Mouse (Mus musculus): Measurements from ENCODE around the gene Rab6a. TPM values are rescaled to one million over a fixed set of nuclear protein-coding genes. Genes with fewer than 3 reads are reported as not detected.

The Rab6a gene
- polyA plus RNA-seq, 1 experiment from 2014 or later: 300 TPM

- DNase-seq: no peak
- H3K27me3 ChIP-seq (ENCODE audit: control insufficient read depth, insufficient read depth, low read length): no peaks in the 10 kb centered on the region
- H3K9me3 ChIP-seq (ENCODE audit: control insufficient read depth, low read length): no peaks in the 10 kb centered on the region
- no peak overlapping the region for H3K4me2 ChIP-seq (ENCODE audit: low read length)
- no peak overlapping the region for H3K4me3 ChIP-seq (replicated peaks; ENCODE audit: low read depth, low read length)
- H3K4me1 ChIP-seq (ENCODE audit: control insufficient read depth, insufficient read depth, low read length): peaks cover 6% of the 10 kb centered on the region; the same call in 1 of the 2 replicates
- WGBS: 89% methylated on average over 7 of the region's 7 CpGs
- no peak overlapping the region for H3K27ac ChIP-seq (replicated peaks; ENCODE audit: low read depth, low read length)
- no peak overlapping the region for H3K9ac ChIP-seq (replicated peaks; ENCODE audit: low read length)
- ATAC-seq (ENCODE audit: low FRiP score, low TSS enrichment): no peak
- H3K36me3 ChIP-seq (ENCODE audit: control insufficient read depth, insufficient read depth, low read length): no peaks in the 10 kb centered on the region
Observed at GRCm38 (mm10) chr7:100661264-100661663, 54.1 kb downstream of the Rab6a start.

DNA sequence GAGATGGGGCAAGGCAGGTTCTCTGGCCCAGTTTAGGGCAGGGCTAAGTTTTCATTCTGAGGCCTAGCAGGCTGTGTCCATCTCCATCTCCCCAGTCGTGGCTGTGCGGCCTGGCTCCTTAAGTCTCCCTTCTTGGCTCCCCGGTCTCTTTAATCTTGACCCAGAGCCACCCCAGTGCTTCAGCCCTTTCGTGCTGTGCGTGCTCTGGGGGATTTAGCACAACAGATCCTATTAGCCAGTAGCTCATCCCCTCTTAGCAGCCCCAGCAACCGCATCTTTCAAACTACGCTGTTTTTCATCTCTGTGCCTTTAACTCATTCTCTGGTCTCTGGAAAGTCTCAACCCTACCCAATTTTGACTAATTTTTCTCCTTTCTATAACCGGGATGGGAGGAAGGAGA lies 55.0 kb downstream of the Rab6a start, which contains the start of gene Plekhb1:
TSS of gene Plekhb1 (minus strand) at position 184 of the 400 bp plus-strand sequence.
- ATAC-seq (ENCODE audit: low FRiP score, low TSS enrichment) (no peak), DNase-seq (no peak)
- 0 out of 2 replicates have a peak within 1 kb of the TSS, but pooled peaks have one; percentile 0 for H3K27ac ChIP-seq (replicated peaks; ENCODE audit: low read depth, low read length)
- H3K9ac ChIP-seq (replicated peaks; ENCODE audit: low read length): no peak within 1 kb of the TSS; the same call in 1 of the 2 replicates
- peak within 1 kb of the TSS; percentile 35 for H3K4me2 ChIP-seq (ENCODE audit: low read length)
- H3K4me3 ChIP-seq (replicated peaks; ENCODE audit: low read depth, low read length): no peak within 1 kb of the TSS
- WGBS: 42% methylated on average over 8 of the region's 8 CpGs
- peaks cover 6% of the 10 kb centered on the region; the same call in 1 of the 2 replicates for H3K4me1 ChIP-seq (ENCODE audit: control insufficient read depth, insufficient read depth, low read length)
- H3K36me3 ChIP-seq (ENCODE audit: control insufficient read depth, insufficient read depth, low read length): no peaks in the 10 kb centered on the region
- H3K27me3 ChIP-seq (ENCODE audit: control insufficient read depth, insufficient read depth, low read length): no peaks in the 10 kb centered on the region
- no peaks in the 10 kb centered on the region for H3K9me3 ChIP-seq (ENCODE audit: control insufficient read depth, low read length)

- ATAC-seq (ENCODE audit: low FRiP score, low TSS enrichment) (peak; percentile 76), DNase-seq (peak; percentile 95)
- WGBS: 2% methylated on average over 13 of the region's 13 CpGs
- Histone ChIP-seq H3K36me3 (ENCODE audit: control insufficient read depth, insufficient read depth, low read length) (no peaks in the 10 kb centered on the region), H3K4me1 (ENCODE audit: control insufficient read depth, insufficient read depth, low read length) (peaks cover 6% of the 10 kb centered on the region; the same call in 1 of the 2 replicates), H3K4me3 (replicated peaks; ENCODE audit: low read depth, low read length) (no peak overlapping the region), H3K9me3 (ENCODE audit: control insufficient read depth, low read length) (no peaks in the 10 kb centered on the region), H3K9ac (replicated peaks; ENCODE audit: low read length) (peak overlapping the region; percentile 34; the same call in 1 of the 2 replicates), H3K27me3 (ENCODE audit: control insufficient read depth, insufficient read depth, low read length) (no peaks in the 10 kb centered on the region), H3K27ac (replicated peaks; ENCODE audit: low read depth, low read length) (0 out of 2 replicates have a peak overlapping the region, but pooled peaks have one; percentile 0), H3K4me2 (ENCODE audit: low read length) (peak overlapping the region; percentile 35)
Observed at GRCm38 (mm10) chr7:100663190-100663589, 56.0 kb downstream of the Rab6a start.

- WGBS: 48% methylated on average over 11 of the region's 11 CpGs
- no peak for ATAC-seq (ENCODE audit: low FRiP score, low TSS enrichment)
- peak overlapping the region; percentile 35 for H3K4me2 ChIP-seq (ENCODE audit: low read length)
- peaks cover 6% of the 10 kb centered on the region; the same call in 1 of the 2 replicates for H3K4me1 ChIP-seq (ENCODE audit: control insufficient read depth, insufficient read depth, low read length)
- DNase-seq: no peak
- no peaks in the 10 kb centered on the region for H3K36me3 ChIP-seq (ENCODE audit: control insufficient read depth, insufficient read depth, low read length)
- H3K9ac ChIP-seq (replicated peaks; ENCODE audit: low read length): peak overlapping the region; percentile 34; the same call in 1 of the 2 replicates
- H3K27me3 ChIP-seq (ENCODE audit: control insufficient read depth, insufficient read depth, low read length): no peaks in the 10 kb centered on the region
- 0 out of 2 replicates have a peak overlapping the region, but pooled peaks have one; percentile 0 for H3K27ac ChIP-seq (replicated peaks; ENCODE audit: low read depth, low read length)
- no peaks in the 10 kb centered on the region for H3K9me3 ChIP-seq (ENCODE audit: control insufficient read depth, low read length)
- H3K4me3 ChIP-seq (replicated peaks; ENCODE audit: low read depth, low read length): no peak overlapping the region
Observed at GRCm38 (mm10) chr7:100663729-100664304, 56.6 kb downstream of the Rab6a start.

DNA sequence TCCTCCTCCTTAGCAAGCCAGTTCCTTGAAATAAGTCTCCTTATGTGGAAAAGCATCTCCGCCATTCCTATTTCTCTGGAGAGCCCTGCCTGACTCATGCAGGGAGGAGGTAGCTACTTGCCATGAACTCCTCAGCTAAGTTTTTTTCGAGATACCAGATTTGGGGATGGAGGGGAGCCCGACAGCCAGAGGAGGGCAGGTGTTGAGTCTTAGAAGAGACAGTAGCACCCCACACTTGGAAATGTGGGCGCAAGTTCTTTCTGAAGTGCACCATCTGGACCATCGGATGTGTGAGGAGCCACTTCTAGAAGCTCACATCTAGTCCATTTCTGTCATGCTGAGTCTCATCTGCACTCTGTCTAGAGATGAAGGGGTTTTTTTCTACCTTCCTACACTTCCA lies 63.4 kb downstream of the Rab6a start:
- Histone ChIP-seq H3K9ac (replicated peaks; ENCODE audit: low read length) (no peak overlapping the region), H3K4me1 (ENCODE audit: control insufficient read depth, insufficient read depth, low read length) (no peaks in the 10 kb centered on the region), H3K27ac (replicated peaks; ENCODE audit: low read depth, low read length) (no peak overlapping the region), H3K4me2 (ENCODE audit: low read length) (no peak overlapping the region), H3K36me3 (ENCODE audit: control insufficient read depth, insufficient read depth, low read length) (no peaks in the 10 kb centered on the region), H3K4me3 (replicated peaks; ENCODE audit: low read depth, low read length) (no peak overlapping the region), H3K9me3 (ENCODE audit: control insufficient read depth, low read length) (no peaks in the 10 kb centered on the region), H3K27me3 (ENCODE audit: control insufficient read depth, insufficient read depth, low read length) (no peaks in the 10 kb centered on the region)
- WGBS: 92% methylated on average over 5 of the region's 5 CpGs
- ATAC-seq (ENCODE audit: low FRiP score, low TSS enrichment) (no peak), DNase-seq (no peak)

DNA sequence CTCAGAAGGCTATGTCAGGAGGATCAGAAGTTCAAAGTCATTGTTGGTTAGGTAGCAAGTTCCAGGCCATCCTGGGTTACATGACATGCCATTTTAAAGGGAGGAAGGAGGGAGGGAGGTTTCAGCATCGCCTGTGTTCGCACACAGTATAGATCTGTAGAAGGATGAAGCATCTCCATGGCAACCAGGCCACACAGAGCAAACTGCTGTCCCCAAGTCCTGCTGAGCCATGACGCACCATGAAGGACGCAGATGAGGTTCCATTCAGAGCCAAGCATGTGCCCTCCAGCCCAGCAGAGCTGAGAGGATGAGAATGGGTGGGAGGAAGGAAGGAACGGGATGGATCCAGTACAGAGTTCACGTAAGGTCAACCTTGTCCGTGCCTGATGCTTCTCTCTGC lies 66.2 kb downstream of the Rab6a start:
- Histone ChIP-seq H3K36me3 (ENCODE audit: control insufficient read depth, insufficient read depth, low read length) (no peaks in the 10 kb centered on the region), H3K9me3 (ENCODE audit: control insufficient read depth, low read length) (no peaks in the 10 kb centered on the region), H3K4me2 (ENCODE audit: low read length) (no peak overlapping the region), H3K9ac (replicated peaks; ENCODE audit: low read length) (no peak overlapping the region), H3K4me1 (ENCODE audit: control insufficient read depth, insufficient read depth, low read length) (no peaks in the 10 kb centered on the region), H3K27me3 (ENCODE audit: control insufficient read depth, insufficient read depth, low read length) (no peaks in the 10 kb centered on the region), H3K27ac (replicated peaks; ENCODE audit: low read depth, low read length) (no peak overlapping the region), H3K4me3 (replicated peaks; ENCODE audit: low read depth, low read length) (no peak overlapping the region)
- WGBS: 35% methylated on average over 7 of the region's 7 CpGs
- DNase-seq: no peak
- no peak for ATAC-seq (ENCODE audit: low FRiP score, low TSS enrichment)

GRCm38 (mm10) chr7:100674941-100675340 lies 67.7 kb downstream of the Rab6a start:
- H3K36me3 ChIP-seq (ENCODE audit: control insufficient read depth, insufficient read depth, low read length): no peaks in the 10 kb centered on the region
- ATAC-seq (ENCODE audit: low FRiP score, low TSS enrichment): no peak
- 89% methylated on average over 2 of the region's 2 CpGs for WGBS
- no peak overlapping the region for H3K27ac ChIP-seq (replicated peaks; ENCODE audit: low read depth, low read length)
- H3K4me3 ChIP-seq (replicated peaks; ENCODE audit: low read depth, low read length): no peak overlapping the region
- no peak overlapping the region for H3K4me2 ChIP-seq (ENCODE audit: low read length)
- DNase-seq: no peak
- no peak overlapping the region for H3K9ac ChIP-seq (replicated peaks; ENCODE audit: low read length)
- no peaks in the 10 kb centered on the region for H3K27me3 ChIP-seq (ENCODE audit: control insufficient read depth, insufficient read depth, low read length)
- no peaks in the 10 kb centered on the region for H3K4me1 ChIP-seq (ENCODE audit: control insufficient read depth, insufficient read depth, low read length)
- no peaks in the 10 kb centered on the region for H3K9me3 ChIP-seq (ENCODE audit: control insufficient read depth, low read length)

DNA sequence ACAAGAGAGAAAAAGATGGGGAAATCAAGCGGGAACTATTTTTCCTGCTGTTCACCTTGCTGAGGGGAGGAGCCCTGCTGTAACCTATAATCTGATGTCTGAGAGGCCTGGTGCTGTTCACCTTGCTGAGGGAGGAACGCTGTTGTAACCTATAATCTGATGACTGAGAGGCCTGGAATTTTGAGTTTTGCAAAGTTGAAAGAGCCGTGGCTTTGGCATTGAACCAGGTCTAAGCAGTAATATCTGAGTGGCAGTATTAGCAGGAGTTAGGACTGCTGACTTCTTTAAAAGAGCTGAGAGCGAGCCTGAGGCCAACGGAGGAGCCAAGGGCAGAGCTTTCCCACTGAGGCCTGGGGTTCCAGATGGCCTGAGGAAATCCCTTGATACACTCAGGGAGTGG lies 70.8 kb downstream of the Rab6a start:
- H3K27ac ChIP-seq (replicated peaks; ENCODE audit: low read depth, low read length): no peak overlapping the region
- 88% methylated on average over 5 of the region's 5 CpGs for WGBS
- H3K4me2 ChIP-seq (ENCODE audit: low read length): no peak overlapping the region
- no peak overlapping the region for H3K4me3 ChIP-seq (replicated peaks; ENCODE audit: low read depth, low read length)
- ATAC-seq (ENCODE audit: low FRiP score, low TSS enrichment) (no peak), DNase-seq (no peak)
- H3K36me3 ChIP-seq (ENCODE audit: control insufficient read depth, insufficient read depth, low read length): no peaks in the 10 kb centered on the region
- H3K4me1 ChIP-seq (ENCODE audit: control insufficient read depth, insufficient read depth, low read length): no peaks in the 10 kb centered on the region
- H3K9me3 ChIP-seq (ENCODE audit: control insufficient read depth, low read length): no peaks in the 10 kb centered on the region
- H3K27me3 ChIP-seq (ENCODE audit: control insufficient read depth, insufficient read depth, low read length): no peaks in the 10 kb centered on the region
- H3K9ac ChIP-seq (replicated peaks; ENCODE audit: low read length): no peak overlapping the region
